Mouse (Mus musculus): ENCODE measurements around the gene Cnnm2.

Gene Cnnm2

GRCm38 (mm10) chr19:46886826-46887225 is 125.4 kb downstream of the Cnnm2 start:
- DNase-seq (ENCODE audit: low spot score in 2 of 2) = no peak

DNA sequence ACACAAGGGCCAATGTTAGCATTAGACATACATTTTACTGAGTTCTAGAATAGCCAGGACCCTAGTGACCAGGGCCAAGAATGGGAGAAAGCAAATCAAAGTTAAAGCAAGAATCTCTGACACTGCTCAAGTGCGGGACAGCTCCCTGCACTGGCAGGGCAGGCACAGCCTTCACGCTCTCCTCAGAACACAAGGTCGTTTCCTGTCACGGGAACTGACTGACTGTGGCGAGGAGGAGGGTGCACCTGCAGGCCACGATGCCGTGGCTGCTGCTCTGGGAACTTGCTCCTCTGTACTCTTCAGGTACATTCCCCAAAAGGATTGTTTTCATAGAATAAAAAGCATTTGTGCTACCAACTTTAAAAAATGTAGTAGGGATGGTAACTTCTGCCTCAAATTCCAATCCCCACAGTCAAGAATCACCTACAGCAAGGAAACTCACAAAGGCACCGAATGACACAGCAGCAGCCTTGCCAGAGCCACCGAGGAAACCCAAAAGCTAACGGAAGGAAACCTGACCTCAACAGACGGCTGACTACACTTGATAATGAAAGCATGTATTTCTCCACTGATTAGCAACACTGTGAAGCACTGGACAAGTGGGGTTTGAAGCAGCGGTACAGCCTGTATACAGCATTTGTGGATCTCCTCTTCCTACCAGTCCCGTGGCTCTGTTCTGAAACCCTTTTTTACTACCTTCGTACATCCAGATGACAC is 126.6 kb downstream of the Cnnm2 start:
- no peak for DNase-seq (ENCODE audit: low spot score in 2 of 2)

DNA sequence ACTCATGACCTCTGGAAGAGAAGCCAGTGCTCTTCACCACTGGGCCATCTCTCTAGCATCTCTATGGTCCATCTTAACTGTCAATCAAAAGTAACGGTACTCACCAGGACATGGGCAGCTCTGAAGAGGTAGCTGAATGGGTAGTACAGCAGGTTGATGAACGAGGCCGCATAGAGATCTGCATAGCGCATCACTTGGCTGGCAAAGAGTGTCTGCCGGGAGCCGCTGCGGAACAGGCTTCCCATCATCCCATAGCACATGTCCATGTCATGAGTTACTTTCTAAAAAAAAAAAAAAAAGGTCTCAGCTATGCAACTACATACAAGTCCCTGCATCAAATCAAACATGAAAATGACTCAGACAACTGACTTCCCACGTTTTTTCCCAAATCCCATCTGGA is 128.3 kb downstream of the Cnnm2 start:
- no peak for DNase-seq (ENCODE audit: low spot score in 2 of 2)

- no peak for DNase-seq (ENCODE audit: low spot score in 2 of 2)
Measured at GRCm38 (mm10) chr19:46890657-46891056, 129.3 kb downstream of the Cnnm2 start.

GRCm38 (mm10) chr19:46892856-46893255 is 131.5 kb downstream of the Cnnm2 start:
- no peak for DNase-seq (ENCODE audit: low spot score in 2 of 2)

GRCm38 (mm10) chr19:46893484-46893883 is 132.1 kb downstream of the Cnnm2 start:
- no peak for DNase-seq (ENCODE audit: low spot score in 2 of 2)

GRCm38 (mm10) chr19:46897135-46897534 is 135.7 kb downstream of the Cnnm2 start:
- DNase-seq (ENCODE audit: low spot score in 2 of 2) = no peak

- no peak for DNase-seq (ENCODE audit: low spot score in 2 of 2)
Measured at GRCm38 (mm10) chr19:46898222-46898621, 136.8 kb downstream of the Cnnm2 start.

GRCm38 (mm10) chr19:46899306-46899705 is 137.9 kb downstream of the Cnnm2 start:
- DNase-seq (ENCODE audit: low spot score in 2 of 2) = peak in 1 of 2 experiments; percentile 50

DNA sequence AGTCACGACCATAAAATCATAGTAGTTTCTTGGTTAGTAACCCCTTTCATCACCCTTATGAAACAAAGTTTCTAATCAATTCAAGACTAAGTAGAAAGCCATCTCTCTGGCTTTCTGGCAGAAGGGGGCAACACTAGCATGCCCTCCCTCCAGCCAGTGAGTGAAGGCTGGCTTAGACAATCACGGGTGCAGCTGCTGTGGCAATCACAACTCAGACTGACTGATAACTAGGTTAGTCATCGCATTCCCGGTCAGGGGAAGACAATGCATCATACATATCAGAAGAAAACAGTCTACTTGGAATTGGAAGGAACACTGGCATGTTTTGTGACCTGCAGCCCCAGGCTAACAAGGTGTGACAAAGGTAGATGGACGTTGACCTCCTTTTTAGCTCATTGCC is 138.5 kb downstream of the Cnnm2 start:
- DNase-seq (ENCODE audit: low spot score in 2 of 2) = no peak

- no peak for DNase-seq (ENCODE audit: low spot score in 2 of 2)
Measured at GRCm38 (mm10) chr19:46900786-46901185, 139.4 kb downstream of the Cnnm2 start.

DNA sequence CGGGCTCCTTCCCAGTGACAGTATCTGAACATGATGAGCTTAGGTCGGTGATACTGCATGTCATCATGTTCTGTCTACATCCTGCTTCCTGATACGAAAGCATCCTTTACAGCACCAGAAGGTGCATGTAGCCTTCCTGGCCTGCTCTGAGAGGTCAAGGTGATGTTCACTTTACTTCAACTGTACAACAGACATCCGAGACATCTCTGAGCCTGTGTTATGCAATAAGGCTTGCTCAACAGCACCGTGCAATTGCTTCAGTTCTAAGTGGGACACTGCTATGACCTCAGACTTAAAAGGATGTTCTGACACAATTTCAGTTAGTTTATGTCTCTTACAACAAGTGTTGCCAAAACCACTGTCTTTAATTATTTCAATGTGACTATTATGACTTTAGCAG is 139.9 kb downstream of the Cnnm2 start:
- DNase-seq (ENCODE audit: low spot score in 2 of 2) = no peak

DNA sequence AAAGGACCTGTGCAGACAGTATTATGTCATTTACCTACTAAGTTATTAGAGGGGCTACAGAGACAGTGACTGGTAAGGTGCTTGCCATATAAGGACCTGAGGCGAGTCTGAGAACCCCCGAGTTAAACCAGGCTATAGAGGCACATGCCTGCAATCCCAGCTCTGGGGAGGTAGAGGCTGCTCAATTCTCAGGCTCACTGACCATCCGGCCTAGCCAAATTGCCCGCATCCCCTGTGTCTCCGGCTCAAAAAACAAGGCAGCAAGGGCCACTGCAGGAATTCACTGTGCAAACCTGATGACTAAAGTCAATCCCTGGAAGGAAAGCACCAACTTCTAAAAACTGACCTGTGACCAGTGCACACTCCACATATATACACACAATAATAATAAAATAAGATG is 142.0 kb downstream of the Cnnm2 start:
- DNase-seq (ENCODE audit: low spot score in 2 of 2) = no peak

GRCm38 (mm10) chr19:46904907-46905306 is 143.5 kb downstream of the Cnnm2 start:
- no peak for DNase-seq (ENCODE audit: low spot score in 2 of 2)

- DNase-seq (ENCODE audit: low spot score in 2 of 2) = no peak
Measured at GRCm38 (mm10) chr19:46905383-46905782, 144.0 kb downstream of the Cnnm2 start.

DNA sequence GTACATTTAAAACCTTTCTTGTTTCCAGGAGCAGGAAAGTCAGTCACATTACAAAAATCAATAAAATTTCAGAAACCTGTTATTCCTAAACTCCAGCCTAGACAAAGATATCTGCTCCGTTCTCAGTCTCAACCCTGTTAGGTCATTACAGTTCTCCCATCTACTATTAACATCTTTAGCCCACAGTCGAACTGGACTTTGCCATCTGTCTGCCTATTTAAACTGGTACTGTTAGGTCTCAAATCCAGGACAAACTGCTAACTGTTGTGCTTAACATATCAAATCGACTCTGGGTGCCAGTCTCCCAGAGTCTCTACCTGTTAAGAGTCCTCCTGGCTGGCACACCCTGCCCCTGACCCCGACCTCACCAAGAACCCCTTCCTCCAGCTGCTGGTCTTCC is 144.6 kb downstream of the Cnnm2 start:
- no peak for DNase-seq (ENCODE audit: low spot score in 2 of 2)

GRCm38 (mm10) chr19:46908207-46908606 is 146.8 kb downstream of the Cnnm2 start:
- no peak for DNase-seq (ENCODE audit: low spot score in 2 of 2)

GRCm38 (mm10) chr19:46908977-46909376 is 147.6 kb downstream of the Cnnm2 start:
- peak in 1 of 2 experiments; percentile 44 for DNase-seq (ENCODE audit: low spot score in 2 of 2)

GRCm38 (mm10) chr19:46911492-46911891 is 150.1 kb downstream of the Cnnm2 start:
- no peak for DNase-seq (ENCODE audit: low spot score in 2 of 2)

- no peak for DNase-seq (ENCODE audit: low spot score in 2 of 2)
Measured at GRCm38 (mm10) chr19:46913626-46914025, 152.2 kb downstream of the Cnnm2 start.

DNA sequence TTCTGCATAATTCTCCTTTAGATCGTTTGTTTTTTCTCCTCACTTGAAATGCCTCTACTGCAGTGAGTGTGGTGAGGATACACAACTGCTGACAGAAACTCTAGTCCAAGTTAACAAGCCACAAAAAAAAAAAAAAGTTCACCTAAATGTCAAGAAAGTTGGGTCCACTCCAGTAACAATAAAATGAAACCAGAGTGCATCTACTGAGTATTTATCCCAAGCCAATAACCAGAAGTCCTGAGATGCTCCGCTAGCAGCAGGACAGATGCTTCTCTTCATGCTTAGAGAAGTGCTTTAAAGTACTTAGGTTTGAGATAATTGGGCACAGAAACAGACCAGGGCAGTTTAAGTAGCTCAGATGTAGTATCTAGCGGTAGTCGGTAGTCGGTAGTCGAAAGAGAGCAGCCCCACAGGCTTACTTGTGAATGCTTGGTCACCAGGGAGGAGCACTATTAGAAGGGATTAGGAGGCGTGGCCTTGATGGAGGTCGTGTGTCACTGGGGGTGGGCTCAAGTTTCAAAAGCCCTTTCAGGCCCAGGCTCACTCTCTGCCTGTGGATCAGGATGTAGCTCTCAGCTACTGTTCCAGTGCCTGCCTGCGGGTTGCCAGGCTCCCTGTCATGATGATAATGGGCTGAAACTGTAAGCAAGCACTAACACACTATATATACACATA is 154.1 kb downstream of the Cnnm2 start:
- DNase-seq (ENCODE audit: low spot score in 2 of 2) = no peak

DNA sequence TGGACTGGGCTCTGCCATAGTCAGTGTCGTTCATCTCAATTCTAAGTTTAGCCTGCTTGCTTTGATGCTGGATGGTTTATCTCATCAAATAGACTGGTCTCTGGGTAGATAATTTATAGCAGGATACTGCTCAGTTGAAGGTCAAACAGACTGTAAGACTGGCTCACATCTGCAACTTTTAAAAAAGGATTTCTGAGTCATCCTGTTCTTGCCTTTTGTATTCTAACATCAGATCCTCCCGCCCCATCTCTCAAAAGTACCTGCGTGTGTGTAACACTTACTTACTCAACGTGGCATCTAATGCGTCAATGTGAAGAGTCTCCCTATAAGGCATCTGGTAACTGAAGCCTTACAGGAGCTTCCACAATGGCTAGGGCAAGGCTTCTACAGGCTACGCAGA is 159.2 kb downstream of the Cnnm2 start:
- no peak for DNase-seq (ENCODE audit: low spot score in 2 of 2)

DNA sequence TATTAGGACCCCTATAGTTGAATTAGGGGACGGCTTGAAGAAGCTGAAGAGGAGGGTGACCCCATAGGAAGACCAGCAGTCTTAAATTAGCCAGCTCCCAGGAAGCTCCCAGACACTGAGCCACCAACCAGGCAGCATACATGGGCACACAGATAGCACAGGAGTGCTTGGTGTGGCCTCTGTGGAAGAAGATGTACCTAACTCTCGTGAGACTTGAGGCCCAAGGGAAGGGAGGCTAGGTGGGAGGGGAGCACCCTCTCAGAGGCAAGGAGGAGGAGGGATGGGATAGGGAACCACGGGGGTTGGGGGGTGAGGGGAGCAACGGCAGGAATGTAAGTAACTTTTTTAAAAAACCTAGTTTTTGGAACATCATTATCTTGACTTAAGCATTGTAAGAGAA is 165.0 kb downstream of the Cnnm2 start:
- no peak for DNase-seq (ENCODE audit: low spot score in 2 of 2)

DNA sequence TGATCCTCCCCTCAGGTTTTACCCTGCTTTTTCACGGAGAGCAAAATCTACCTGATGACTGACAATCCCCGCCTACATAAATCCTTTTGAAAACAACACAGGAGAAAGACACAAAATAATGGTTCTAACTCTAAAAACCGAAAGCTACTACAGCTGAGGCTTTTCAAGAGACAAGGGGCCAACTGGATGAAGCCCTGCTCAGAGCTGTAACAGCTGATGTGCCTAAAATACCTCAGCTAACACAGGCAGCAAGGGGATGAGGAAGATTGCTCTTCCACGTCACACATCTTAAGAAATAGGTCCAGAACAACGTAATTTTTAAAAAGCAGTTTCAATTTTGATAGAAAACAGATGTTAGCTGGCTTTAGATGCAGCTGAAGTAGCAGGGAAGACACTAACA is 165.6 kb downstream of the Cnnm2 start:
- DNase-seq (ENCODE audit: low spot score in 2 of 2) = no peak
